ENCODE assay signal across 23 mouse cellular contexts in genomic region chr1:72015471-72015870, GRCm38 (mm10).
DNase-seq lines count a peak whose midpoint lies in the region; ATAC-seq lines count a peak whose summit lies in the region.
"Had no signal": no experiment of that assay in that cellular context is flagged by ENCODE, and none has a peak within 500 bp of the region (broad histone marks: within the 10 kb centered on the region; RNA-seq: fewer than 3 reads in every experiment).

No protein-coding gene starts in this region.

- peak overlapping the region; percentile 53 for H3K27ac ChIP-seq in heart, embryonic 15.5 days
- no peak overlapping the region for H3K27ac ChIP-seq in heart, embryonic 11.5 days (ENCODE audit: low read depth, low read length)
- peak overlapping the region; percentile 65; the same call in 1 of the 2 replicates for H3K27ac ChIP-seq in kidney, embryonic 16.5 days (ENCODE audit: low read length)
- no peak overlapping the region for H3K27ac ChIP-seq in limb, embryonic 10.5 days
- H3K27ac ChIP-seq: embryonic facial prominence, embryonic 15.5 days; forebrain, embryonic 10.5 days; forebrain, embryonic 15.5 days; hindbrain, embryonic 13.5 days; hindbrain, postnatal 0 days had no signal

- WGBS in heart, embryonic 15.5 days = 72% methylated on average over 4 of the region's 4 CpGs
- WGBS in heart, embryonic 11.5 days (ENCODE audit: insufficient replicate concordance) = 74% methylated on average over 4 of the region's 4 CpGs
- WGBS in kidney, embryonic 16.5 days = 88% methylated on average over 4 of the region's 4 CpGs
- 90% methylated on average over 4 of the region's 4 CpGs for WGBS in limb, embryonic 10.5 days

- H3K4me3 ChIP-seq in heart, embryonic 15.5 days = no peak overlapping the region
- no peak overlapping the region for H3K4me3 ChIP-seq in heart, embryonic 11.5 days (ENCODE audit: low read depth, low read length)
- H3K4me3 ChIP-seq in kidney, embryonic 16.5 days (ENCODE audit: low read length) = no peak overlapping the region
- no peak overlapping the region for H3K4me3 ChIP-seq in limb, embryonic 10.5 days
- H3K4me3 ChIP-seq: embryonic facial prominence, embryonic 15.5 days; erythroblast, embryonic 14.5 days; forebrain, embryonic 10.5 days; forebrain, embryonic 15.5 days; heart, embryonic 10.5 days; hindbrain, embryonic 13.5 days had no signal

- no peaks in the 10 kb centered on the region for H3K9me3 ChIP-seq in heart, embryonic 15.5 days (replicated peaks)
- no peaks in the 10 kb centered on the region for H3K9me3 ChIP-seq in heart, embryonic 11.5 days (replicated peaks; ENCODE audit: control insufficient read depth, low read length)
- H3K9me3 ChIP-seq in kidney, embryonic 16.5 days (ENCODE audit: low read length) = no peaks in the 10 kb centered on the region
- no peaks in the 10 kb centered on the region for H3K9me3 ChIP-seq in limb, embryonic 10.5 days (replicated peaks)
- H3K9me3 ChIP-seq: embryonic facial prominence, embryonic 15.5 days; forebrain, embryonic 10.5 days; forebrain, embryonic 15.5 days; heart, embryonic 10.5 days; hindbrain, embryonic 13.5 days had no signal

- peaks cover 6% of the 10 kb centered on the region for H3K4me1 ChIP-seq in heart, embryonic 15.5 days (replicated peaks)
- peaks cover 14% of the 10 kb centered on the region; the same call in 1 of the 2 replicates for H3K4me1 ChIP-seq in heart, embryonic 11.5 days (ENCODE audit: control insufficient read depth, insufficient read depth, low read length)
- peaks cover 9% of the 10 kb centered on the region; the same call in 1 of the 2 replicates for H3K4me1 ChIP-seq in kidney, embryonic 16.5 days (ENCODE audit: insufficient read depth, low read length)
- H3K4me1 ChIP-seq in limb, embryonic 10.5 days = peaks cover 20% of the 10 kb centered on the region
- H3K4me1 ChIP-seq: forebrain, embryonic 15.5 days; hindbrain, embryonic 13.5 days had no signal

- no peaks in the 10 kb centered on the region for H3K27me3 ChIP-seq in heart, embryonic 15.5 days
- H3K27me3 ChIP-seq in heart, embryonic 11.5 days (ENCODE audit: control insufficient read depth, insufficient read depth, low read length) = no peaks in the 10 kb centered on the region
- H3K27me3 ChIP-seq in kidney, embryonic 16.5 days (ENCODE audit: insufficient read depth, low read length) = no peaks in the 10 kb centered on the region
- H3K27me3 ChIP-seq in limb, embryonic 10.5 days (ENCODE audit: low read depth, poor library complexity, severe bottlenecking) = no peaks in the 10 kb centered on the region
- H3K27me3 ChIP-seq: embryonic facial prominence, embryonic 15.5 days; forebrain, embryonic 15.5 days; hindbrain, embryonic 13.5 days had no signal

- no peak for DNase-seq in kidney, adult 18-20 months
- DNase-seq in lung, postnatal 36 days = peak; percentile 21
- DNase-seq in lung, postnatal 25 days (ENCODE audit: low spot score) = no peak
- DNase-seq in limb, embryonic 10.5 days (ENCODE audit: low spot score) = peak; percentile 13
- DNase-seq in right cerebral cortex, adult 2 months (ENCODE audit: low spot score in 2 of 2) = no peak
- DNase-seq: adrenal gland, postnatal 10 days; cerebellum, adult 11 months; cerebellum, adult 8-10 months; cerebellum, postnatal 14 days; embryo, embryonic 11 days; gastrocnemius, postnatal 36 days; heart, adult 11 months; heart, postnatal 14 days had no signal

- ATAC-seq in heart, embryonic 15.5 days (replicated peaks; ENCODE audit: insufficient number of reproducible peaks, insufficient read depth, low FRiP score, low read depth) = no peak
- ATAC-seq in heart, embryonic 11.5 days (replicated peaks; ENCODE audit: insufficient number of reproducible peaks, low FRiP score, low TSS enrichment) = no peak
- no peak for ATAC-seq in kidney, embryonic 16.5 days (ENCODE audit: low FRiP score, low TSS enrichment)
- ATAC-seq: forebrain, embryonic 15.5 days; hindbrain, postnatal 0 days had no signal

- no peak overlapping the region for H3K4me2 ChIP-seq in heart, embryonic 15.5 days
- H3K4me2 ChIP-seq in heart, embryonic 11.5 days = no peak overlapping the region
- H3K4me2 ChIP-seq in kidney, embryonic 16.5 days (replicated peaks; ENCODE audit: low read depth, low read length) = no peak overlapping the region
- H3K4me2 ChIP-seq: embryonic facial prominence, embryonic 15.5 days; forebrain, embryonic 15.5 days; hindbrain, embryonic 13.5 days had no signal

- no peak overlapping the region for H3K9ac ChIP-seq in heart, embryonic 15.5 days
- H3K9ac ChIP-seq in heart, embryonic 11.5 days (ENCODE audit: low read depth, low read length) = no peak overlapping the region
- no peak overlapping the region for H3K9ac ChIP-seq in kidney, embryonic 16.5 days (replicated peaks; ENCODE audit: low read length)
- H3K9ac ChIP-seq: embryonic facial prominence, embryonic 15.5 days; forebrain, embryonic 15.5 days; hindbrain, embryonic 13.5 days had no signal

- H3K36me3 ChIP-seq in heart, embryonic 15.5 days = no peaks in the 10 kb centered on the region
- H3K36me3 ChIP-seq in heart, embryonic 11.5 days (ENCODE audit: control insufficient read depth, insufficient read depth, low read length) = no peaks in the 10 kb centered on the region
- H3K36me3 ChIP-seq in kidney, embryonic 16.5 days (ENCODE audit: insufficient read depth, low read length) = no peaks in the 10 kb centered on the region
- H3K36me3 ChIP-seq in limb, embryonic 10.5 days = no peaks in the 10 kb centered on the region
- H3K36me3 ChIP-seq: embryonic facial prominence, embryonic 15.5 days; forebrain, embryonic 10.5 days; forebrain, embryonic 15.5 days; heart, embryonic 10.5 days; hindbrain, embryonic 13.5 days had no signal

Comparison
In these comparisons a context has a peak if more than half of its experiments do, and no peak if none do; other contexts are left out.
1. H3K27ac ChIP-seq: peak in heart, embryonic 15.5 days (single experiment) and kidney, embryonic 16.5 days (single experiment); none in heart, embryonic 11.5 days (single experiment) and limb, embryonic 10.5 days (single experiment).
2. DNase-seq: peak in lung, postnatal 36 days (single experiment) and limb, embryonic 10.5 days (single experiment); none in kidney, adult 18-20 months (single experiment), lung, postnatal 25 days (single experiment) and right cerebral cortex, adult 2 months (0 of 2).